Mouse (Mus musculus) kidney, embryonic 14.5 days (tissue): ENCODE measurements around the gene Madd. TPM values are rescaled to one million over a fixed set of nuclear protein-coding genes. Genes with fewer than 3 reads are reported as not detected.

Experiments
- ATAC-seq: fragments of 200-750 bp; cut with Nextera tagmentation; 2 replicates; pipeline ENCODE4 v1.8.0; 2017; ENCODE audit warnings: moderate number of reproducible peaks, mild to moderate bottlenecking, moderate TSS enrichment, moderate library complexity; ENCODE audit not compliant: low FRiP score, low TSS enrichment
- H3K27ac ChIP-seq: fragments of 300-500 bp; sonication (generic); 2 replicates; pipeline ENCODE4 v1.5.1; 2014; ENCODE audit warnings: low read depth, mild to moderate bottlenecking, low read length, moderate library complexity, mixed read lengths
- H3K27me3 ChIP-seq: fragments of 300-500 bp; sonication (generic); 2 replicates; pipeline ENCODE4 v1.6.1; 2014; ENCODE audit warnings: mild to moderate bottlenecking, low read length; ENCODE audit not compliant: control insufficient read depth, insufficient read depth
- H3K36me3 ChIP-seq: fragments of 300-500 bp; sonication (generic); 2 replicates; pipeline ENCODE4 v1.6.1; 2014; ENCODE audit warnings: low read length, mixed read lengths; ENCODE audit not compliant: control insufficient read depth, insufficient read depth
- H3K4me1 ChIP-seq: fragments of 300-500 bp; sonication (generic); 2 replicates; pipeline ENCODE4 v1.6.1; 2014; ENCODE audit warnings: low read length, mixed read lengths; ENCODE audit not compliant: control insufficient read depth, insufficient read depth
- H3K4me2 ChIP-seq: fragments of 300-500 bp; sonication (generic); replicated peaks from 2 replicates; pipeline ENCODE4 v1.6.1; 2014; ENCODE audit warnings: low read depth, mild to moderate bottlenecking, low read length
- H3K4me3 ChIP-seq: fragments of 300-500 bp; sonication (generic); 2 replicates; pipeline ENCODE4 v1.5.1; 2014; ENCODE audit warnings: mild to moderate bottlenecking, low read length
- H3K9ac ChIP-seq: fragments of 300-500 bp; sonication (generic); 2 replicates; pipeline ENCODE4 v1.6.1; 2014; ENCODE audit warnings: low read depth, mild to moderate bottlenecking, low read length, moderate library complexity
- H3K9me3 ChIP-seq: fragments of 300-500 bp; sonication (generic); 2 replicates; pipeline ENCODE4 v1.6.1; 2016; ENCODE audit warnings: low read length; ENCODE audit not compliant: control insufficient read depth
- whole genome bisulfite sequencing: fragments of 180-500 bp; shearing (Covaris S2); extraction: QIAGEN DNeasy Blood & Tissue Kit; methylation state at CpG from one replicate; pipeline ENCODE4 v1.1.7; 2014; 5-methylcytosine and 5-hydroxymethylcytosine counted together
- polyA plus RNA-seq: library from polyadenylated mRNA; unstranded; fragments of >200 nt; fragmentation: Nextera tagmentation; extraction: Ambion mirVana; gene quantifications from 2 replicates; pipeline ENCODE4 v1.2.1, GENCODE M21; 2014

Madd gene
- polyA plus RNA-seq, 1 experiment from 2014 or later: 7.6 TPM

GRCm38 (mm10) chr2:91125101-91125500, 58.5 kb downstream of the Madd start:
- 84% methylated on average over 10 of the region's 10 CpGs for WGBS
- Histone ChIP-seq H3K9me3 (no peaks in the 10 kb centered on the region), H3K36me3 (no peaks in the 10 kb centered on the region), H3K4me3 (no peak overlapping the region), H3K27me3 (no peaks in the 10 kb centered on the region), H3K4me2 (no peak overlapping the region), H3K4me1 (no peaks in the 10 kb centered on the region), H3K9ac (no peak overlapping the region), H3K27ac (no peak overlapping the region)
- ATAC-seq: no peak

- no peak overlapping the region for H3K27ac ChIP-seq
- no peak overlapping the region for H3K4me2 ChIP-seq
- no peak overlapping the region for H3K9ac ChIP-seq
- H3K4me3 ChIP-seq: no peak overlapping the region
- H3K9me3 ChIP-seq: no peaks in the 10 kb centered on the region
- WGBS: 81% methylated on average over 6 of the region's 6 CpGs
- no peak for ATAC-seq
- H3K4me1 ChIP-seq: no peaks in the 10 kb centered on the region
- H3K36me3 ChIP-seq: no peaks in the 10 kb centered on the region
- no peaks in the 10 kb centered on the region for H3K27me3 ChIP-seq
Measured at GRCm38 (mm10) chr2:91123521-91123920, 60.1 kb downstream of the Madd start.

- no peak overlapping the region for H3K4me2 ChIP-seq
- H3K27ac ChIP-seq: no peak overlapping the region
- no peaks in the 10 kb centered on the region for H3K27me3 ChIP-seq
- no peak overlapping the region for H3K4me3 ChIP-seq
- no peak for ATAC-seq
- WGBS: 42% methylated on average over 8 of the region's 8 CpGs
- no peak overlapping the region for H3K9ac ChIP-seq
- H3K36me3 ChIP-seq: no peaks in the 10 kb centered on the region
- no peaks in the 10 kb centered on the region for H3K4me1 ChIP-seq
- no peaks in the 10 kb centered on the region for H3K9me3 ChIP-seq
Measured at GRCm38 (mm10) chr2:91121497-91121896, 62.1 kb downstream of the Madd start.

- no peaks in the 10 kb centered on the region for H3K4me1 ChIP-seq
- 68% methylated on average over 6 of the region's 6 CpGs for WGBS
- no peaks in the 10 kb centered on the region for H3K36me3 ChIP-seq
- no peak overlapping the region for H3K4me2 ChIP-seq
- no peak overlapping the region for H3K4me3 ChIP-seq
- H3K27ac ChIP-seq: no peak overlapping the region
- no peak overlapping the region for H3K9ac ChIP-seq
- H3K9me3 ChIP-seq: no peaks in the 10 kb centered on the region
- no peaks in the 10 kb centered on the region for H3K27me3 ChIP-seq
- ATAC-seq: no peak
Measured at GRCm38 (mm10) chr2:91121011-91121410, 62.6 kb downstream of the Madd start.

GRCm38 (mm10) chr2:91120261-91120671, 63.4 kb downstream of the Madd start:
- Histone ChIP-seq H3K36me3 (no peaks in the 10 kb centered on the region), H3K9me3 (no peaks in the 10 kb centered on the region), H3K27me3 (no peaks in the 10 kb centered on the region), H3K4me2 (no peak overlapping the region), H3K4me1 (no peaks in the 10 kb centered on the region), H3K9ac (no peak overlapping the region), H3K4me3 (no peak overlapping the region), H3K27ac (no peak overlapping the region)
- ATAC-seq: no peak
- 74% methylated on average over 6 of the region's 6 CpGs for WGBS

GRCm38 (mm10) chr2:91119551-91119950, 64.1 kb downstream of the Madd start:
- ATAC-seq: no peak
- Histone ChIP-seq H3K36me3 (no peaks in the 10 kb centered on the region), H3K9me3 (no peaks in the 10 kb centered on the region), H3K4me1 (no peaks in the 10 kb centered on the region), H3K4me3 (no peak overlapping the region), H3K27me3 (no peaks in the 10 kb centered on the region), H3K27ac (no peak overlapping the region), H3K9ac (no peak overlapping the region), H3K4me2 (no peak overlapping the region)
- 85% methylated on average over 6 of the region's 6 CpGs for WGBS

GRCm38 (mm10) chr2:91119061-91119460, 64.6 kb downstream of the Madd start:
- H3K27me3 ChIP-seq: no peaks in the 10 kb centered on the region
- H3K4me2 ChIP-seq: no peak overlapping the region
- H3K4me1 ChIP-seq: no peaks in the 10 kb centered on the region
- no peak overlapping the region for H3K4me3 ChIP-seq
- H3K36me3 ChIP-seq: no peaks in the 10 kb centered on the region
- H3K9me3 ChIP-seq: no peaks in the 10 kb centered on the region
- WGBS: 79% methylated on average over 19 of the region's 19 CpGs
- no peak for ATAC-seq
- no peak overlapping the region for H3K27ac ChIP-seq
- no peak overlapping the region for H3K9ac ChIP-seq

GRCm38 (mm10) chr2:91118647-91119046, 65.0 kb downstream of the Madd start:
- Histone ChIP-seq H3K36me3 (no peaks in the 10 kb centered on the region), H3K4me3 (no peak overlapping the region), H3K4me1 (no peaks in the 10 kb centered on the region), H3K9me3 (no peaks in the 10 kb centered on the region), H3K4me2 (no peak overlapping the region), H3K27ac (no peak overlapping the region), H3K9ac (no peak overlapping the region), H3K27me3 (no peaks in the 10 kb centered on the region)
- no peak for ATAC-seq
- WGBS: 29% methylated on average over 1 of the region's 1 CpGs

GRCm38 (mm10) chr2:91117585-91118275, 65.9 kb downstream of the Madd start, which contains the start of gene Mybpc3:
Mybpc3 (plus strand) TSS chr2:91118144.
- 84% methylated on average over 11 of the region's 11 CpGs for WGBS
- ATAC-seq: no peak
- no peaks in the 10 kb centered on the region for H3K9me3 ChIP-seq

More at GRCm38 (mm10) chr2:91117585-91118275, 65.9 kb downstream of the Madd start, which contains the start of gene Mybpc3:
- Histone ChIP-seq H3K4me2 (no peak within 1 kb of the TSS), H3K9ac (no peak within 1 kb of the TSS), H3K4me1 (no peaks in the 10 kb centered on the region), H3K27ac (no peak within 1 kb of the TSS), H3K27me3 (no peaks in the 10 kb centered on the region), H3K36me3 (no peaks in the 10 kb centered on the region), H3K4me3 (no peak within 1 kb of the TSS)
